Mouse (Mus musculus): ENCODE data around the gene Myo9a.
A peak's percentile ranks its signal among the peaks of the same experiment; 100 is the strongest.
"Not testable (repeated sequence)": the region's sequence is repeated elsewhere in the genome, so short reads cannot be mapped to it uniquely, and the experiment has no call there.

Gene Myo9a

DNA sequence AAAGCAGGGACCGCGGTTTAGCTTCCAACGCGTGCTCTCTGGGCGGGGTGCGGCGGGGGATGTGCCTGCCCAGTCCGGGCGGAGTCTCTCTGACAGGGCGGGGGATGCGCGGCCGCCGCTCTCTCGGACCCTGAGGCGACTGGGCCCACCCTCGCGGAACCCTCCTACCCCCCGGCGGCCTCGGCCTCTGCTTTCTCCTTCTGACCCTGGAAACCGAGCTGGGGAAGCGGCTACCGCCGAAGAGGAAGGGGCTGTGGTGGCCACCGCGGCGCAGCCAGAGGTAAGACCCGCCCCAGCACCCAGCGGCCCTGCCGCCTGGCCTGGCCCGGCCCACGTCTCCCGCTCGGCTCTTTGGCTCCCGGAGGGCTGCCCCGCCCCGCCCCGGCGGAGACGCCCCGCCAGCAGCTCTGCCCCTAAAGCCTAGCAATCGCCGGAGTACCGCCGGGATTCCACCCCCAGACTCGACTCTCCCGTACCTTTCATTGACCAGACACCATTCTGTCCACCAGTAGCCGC, 428 bp downstream of the Myo9a start:
- peak; percentile 88 for DNase-seq (ENCODE audit: low spot score)

DNA sequence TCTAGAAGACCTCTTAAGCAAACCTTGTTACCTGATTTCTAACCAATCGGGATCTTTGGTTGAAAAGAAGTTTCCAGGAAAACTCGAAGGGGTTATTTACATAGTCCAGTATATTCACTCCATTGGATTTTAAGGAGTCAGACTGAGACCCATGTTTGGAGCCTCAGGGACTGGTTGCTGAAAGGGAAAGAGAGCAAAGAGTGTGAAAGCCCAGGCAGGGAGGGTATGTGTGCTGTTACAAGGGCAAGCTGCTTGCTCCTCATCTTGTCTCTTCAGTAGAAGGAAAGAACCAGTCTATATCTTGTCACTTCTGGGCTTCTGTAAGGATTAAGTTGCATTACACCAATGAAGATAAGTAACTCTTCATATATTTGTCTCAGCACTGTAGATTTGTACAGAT, 1.3 kb downstream of the Myo9a start:
- DNase-seq (ENCODE audit: low spot score): no peak

DNA sequence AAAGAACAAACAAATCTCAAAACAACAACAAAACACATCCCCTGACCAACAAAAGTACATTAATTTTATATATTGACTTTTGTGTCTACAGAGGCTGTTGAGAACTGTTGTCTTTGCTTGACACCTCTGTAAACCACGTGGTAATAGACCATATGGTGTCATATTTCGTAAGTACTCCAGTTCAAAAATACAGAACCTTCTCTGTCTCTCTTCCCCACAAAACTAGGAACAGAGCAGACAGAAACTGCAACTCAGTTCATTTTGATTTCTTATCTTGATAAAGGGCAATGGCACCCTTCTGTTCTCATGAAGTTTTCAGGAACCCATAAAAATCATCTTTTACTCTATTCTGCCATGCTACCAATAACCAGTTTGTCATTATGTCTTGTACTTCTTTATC, 4.5 kb downstream of the Myo9a start:
- DNase-seq (ENCODE audit: low spot score): no peak

DNA sequence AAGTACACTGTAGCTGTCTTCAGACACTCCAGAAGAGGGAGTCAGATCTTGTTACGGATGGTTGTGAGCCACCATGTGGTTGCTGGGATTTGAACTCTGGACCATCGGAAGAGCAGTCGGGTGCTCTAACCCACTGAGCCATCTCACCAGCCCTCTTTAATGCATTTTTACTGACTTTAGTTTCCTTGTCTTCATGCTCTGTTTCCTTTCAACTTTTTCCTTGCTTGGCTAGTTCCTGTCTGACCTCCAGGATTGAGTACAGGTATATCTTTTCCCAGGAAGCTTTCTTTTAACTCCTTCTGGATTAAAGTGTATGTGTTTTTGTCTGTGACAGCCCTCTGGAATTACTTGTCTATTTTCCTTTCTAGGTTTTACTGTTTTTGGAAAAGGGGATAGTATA, 6.3 kb downstream of the Myo9a start:
- not testable (repeated sequence) for DNase-seq (ENCODE audit: low spot score)

DNA sequence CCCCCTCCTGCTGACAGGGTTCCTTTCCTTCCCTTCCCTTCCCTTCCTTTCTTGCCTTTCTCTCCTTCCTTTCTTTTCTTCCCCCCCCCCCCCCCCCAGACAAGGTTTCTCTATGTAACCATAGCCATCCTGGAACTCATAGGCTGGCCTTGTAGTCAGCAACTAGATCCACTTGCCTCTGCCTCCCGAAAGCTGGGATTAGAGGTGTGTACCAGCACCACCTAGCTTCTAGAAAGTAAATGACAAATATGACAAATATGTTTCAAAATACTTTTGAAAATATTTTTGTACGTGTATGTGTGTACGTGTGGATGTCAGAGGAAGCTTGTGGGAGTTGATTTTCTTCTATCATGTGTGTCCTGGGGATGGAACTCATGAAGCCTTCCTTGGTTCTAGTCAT, 9.8 kb downstream of the Myo9a start:
- no peak for DNase-seq (ENCODE audit: low spot score)

DNA sequence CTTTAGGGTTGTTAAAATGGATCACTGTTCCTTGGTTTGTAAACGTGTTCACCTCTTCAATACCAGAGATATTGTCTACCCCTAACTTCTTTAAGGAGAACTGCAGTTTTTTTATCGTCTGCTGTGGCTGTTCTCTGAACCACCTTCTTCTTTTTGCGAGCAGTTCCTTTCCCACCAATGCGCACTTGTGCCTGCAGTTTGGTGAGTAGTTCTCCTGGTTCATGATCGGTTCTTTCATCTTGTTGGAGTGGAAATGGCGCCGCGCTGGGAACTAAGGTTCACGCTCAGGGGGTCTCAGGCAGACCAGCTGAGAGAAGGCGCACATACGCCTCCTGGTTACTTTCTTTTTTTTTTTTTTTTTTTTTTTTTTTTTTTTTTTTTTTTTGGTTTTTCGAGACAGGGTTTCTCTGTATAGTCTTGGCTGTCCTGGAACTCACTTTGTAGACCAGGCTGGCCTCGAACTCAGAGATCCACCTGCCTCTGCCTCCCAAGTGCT, 16.3 kb downstream of the Myo9a start:
- DNase-seq (ENCODE audit: low spot score): not testable (repeated sequence)

DNA sequence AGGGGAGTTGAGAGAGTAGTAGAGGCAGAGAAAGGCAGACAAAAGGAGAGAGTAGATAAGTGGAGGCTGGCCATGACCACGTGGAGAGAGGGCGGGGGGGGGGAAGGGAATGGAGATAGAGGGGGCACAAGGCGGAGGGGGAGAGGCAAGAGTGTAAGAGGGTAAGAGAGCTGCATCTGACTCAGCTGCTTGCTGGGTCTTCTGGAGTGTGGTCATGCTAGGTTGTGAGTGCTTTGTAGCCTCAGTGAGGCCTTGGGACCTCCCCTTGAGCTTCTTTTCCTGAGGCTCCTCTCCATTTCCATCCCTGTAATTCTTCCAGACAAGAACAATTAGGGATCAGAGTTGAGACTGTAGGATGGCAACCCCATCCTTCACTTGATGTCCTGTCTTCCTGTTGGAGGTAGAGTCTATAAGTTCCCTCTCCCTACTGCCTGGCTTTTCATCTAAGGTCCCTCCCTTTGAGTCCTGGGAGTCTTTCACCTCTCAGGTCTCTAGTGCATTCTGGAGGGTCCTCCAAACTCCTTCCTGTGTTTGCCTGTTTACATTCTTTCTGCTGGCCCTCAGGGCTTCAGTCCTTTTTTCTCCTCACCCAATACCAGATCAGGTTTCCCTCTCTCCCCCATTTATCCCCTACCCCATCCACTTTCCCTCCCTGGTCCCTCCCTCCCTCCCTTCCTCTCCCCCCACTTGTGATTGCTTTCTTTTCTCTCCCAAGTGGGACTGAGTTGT, 55.5 kb downstream of the Myo9a start:
- not testable (repeated sequence) for DNase-seq (ENCODE audit: low spot score)

DNA sequence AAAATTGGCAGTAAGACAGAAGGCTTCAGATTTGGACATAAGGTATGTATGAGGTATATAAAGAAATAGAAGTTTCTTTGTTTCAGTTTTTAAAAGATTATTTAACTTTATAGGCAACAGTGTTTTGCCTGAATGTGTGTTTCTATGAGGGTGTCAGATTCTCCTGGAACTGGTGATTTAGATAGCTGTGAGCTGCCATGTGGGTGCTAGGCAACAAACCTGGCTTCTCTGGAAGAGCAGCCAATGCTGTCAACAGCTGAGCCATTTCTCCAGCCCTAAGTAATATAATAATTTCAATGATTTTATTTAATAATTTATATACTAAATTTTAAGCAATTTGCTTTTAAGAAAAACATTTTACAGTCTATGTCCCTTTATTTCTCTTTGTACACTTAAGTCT, 133.9 kb downstream of the Myo9a start:
- DNase-seq (ENCODE audit: low spot score): no peak

DNA sequence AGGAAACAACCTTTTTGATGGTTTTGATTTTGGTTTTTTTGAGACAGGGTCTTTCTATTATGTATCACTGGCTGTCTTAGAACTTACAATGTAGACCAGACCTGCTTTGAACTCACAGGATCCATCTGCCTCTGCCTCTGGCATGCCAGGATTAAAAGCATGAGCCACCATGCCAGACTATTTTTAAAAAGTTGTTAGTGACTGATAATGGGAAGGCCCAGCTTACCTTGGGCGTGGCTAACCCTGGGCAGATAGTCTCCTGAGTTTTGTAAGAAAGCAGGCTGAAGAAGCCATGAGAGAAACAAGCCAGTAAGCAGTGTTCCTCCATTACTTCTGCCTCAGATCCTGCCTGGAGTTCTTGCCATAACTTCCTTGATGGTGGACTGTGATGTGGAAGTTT, 152.7 kb downstream of the Myo9a start:
- DNase-seq (ENCODE audit: low spot score): no peak

DNA sequence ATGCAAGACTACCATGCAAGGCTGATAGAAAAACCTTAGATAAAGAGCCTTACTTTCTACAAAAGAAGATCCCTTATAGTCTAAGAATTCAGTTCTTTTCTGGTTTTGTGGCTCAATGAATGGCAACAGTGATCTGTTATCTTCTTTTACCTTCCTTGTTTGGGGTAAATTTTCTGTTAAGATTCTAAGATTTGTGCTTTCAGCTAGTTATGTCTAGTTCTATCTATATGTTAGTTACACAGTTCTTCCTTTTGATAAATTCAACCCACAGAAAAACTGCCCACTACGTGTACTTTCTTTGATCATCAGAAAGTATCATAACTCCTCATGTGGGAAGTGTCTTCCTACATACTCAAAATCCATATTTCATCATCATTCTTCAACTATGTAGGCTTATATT, 164.1 kb downstream of the Myo9a start:
- DNase-seq (ENCODE audit: low spot score): no peak

DNA sequence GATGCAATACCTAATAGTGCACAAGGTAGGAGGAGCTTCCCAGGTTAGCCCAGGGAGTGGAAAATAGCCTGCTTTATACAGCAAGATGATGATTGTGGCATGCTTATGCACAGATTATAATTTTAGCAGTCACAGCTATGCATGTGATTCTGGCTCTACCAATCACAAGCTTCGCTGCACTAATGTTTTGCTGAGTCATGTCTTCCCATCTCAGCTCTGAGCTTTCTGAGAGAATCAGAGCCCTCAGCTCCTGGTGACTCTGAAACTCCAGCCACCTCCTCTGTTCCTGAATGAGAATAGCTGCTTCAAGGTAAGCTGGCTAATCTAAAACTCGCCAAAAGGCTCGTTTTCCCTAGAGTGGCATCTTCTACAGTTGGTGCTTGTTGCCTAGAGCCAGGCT, 179.6 kb downstream of the Myo9a start:
- DNase-seq (ENCODE audit: low spot score): no peak

DNA sequence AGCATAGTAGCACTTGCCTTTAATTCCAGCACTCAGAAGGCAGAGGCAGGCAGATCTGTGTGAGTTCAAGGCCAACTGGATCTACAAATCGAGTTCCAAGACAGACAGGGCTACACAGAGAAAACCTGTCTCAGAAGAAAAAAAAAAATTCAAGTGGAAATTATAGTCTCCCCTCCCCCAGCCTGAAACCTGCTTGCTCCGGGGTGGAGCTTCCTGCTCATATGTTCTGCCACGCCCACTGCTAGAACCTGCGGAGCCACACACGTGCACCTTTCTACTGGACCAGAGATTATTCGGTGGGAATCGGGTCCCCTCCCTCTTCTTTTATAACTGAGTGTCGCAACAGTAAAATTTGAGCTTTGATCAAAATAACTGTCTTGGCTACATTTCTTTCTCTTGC, 185.2 kb downstream of the Myo9a start:
- DNase-seq (ENCODE audit: low spot score): not testable (repeated sequence)

DNA sequence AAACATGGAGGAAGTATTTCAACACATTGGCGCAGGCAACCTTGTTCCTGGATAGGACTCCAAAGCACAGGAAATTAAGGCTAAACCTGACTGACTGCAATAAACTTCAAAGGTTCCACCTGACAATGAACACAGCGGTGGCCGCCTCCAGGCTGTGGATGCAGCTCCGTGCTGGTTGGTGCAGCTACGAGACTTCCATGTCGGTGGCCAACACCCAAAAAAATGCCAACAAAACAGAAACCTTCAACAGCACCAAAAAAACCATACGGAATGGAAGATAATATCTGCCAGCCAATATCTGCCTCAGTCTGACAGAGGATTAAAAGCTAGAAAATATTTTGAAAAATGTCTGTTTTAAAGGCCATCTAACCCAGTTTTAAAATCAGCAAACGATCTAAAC, 187.8 kb downstream of the Myo9a start:
- no peak for DNase-seq (ENCODE audit: low spot score)

DNA sequence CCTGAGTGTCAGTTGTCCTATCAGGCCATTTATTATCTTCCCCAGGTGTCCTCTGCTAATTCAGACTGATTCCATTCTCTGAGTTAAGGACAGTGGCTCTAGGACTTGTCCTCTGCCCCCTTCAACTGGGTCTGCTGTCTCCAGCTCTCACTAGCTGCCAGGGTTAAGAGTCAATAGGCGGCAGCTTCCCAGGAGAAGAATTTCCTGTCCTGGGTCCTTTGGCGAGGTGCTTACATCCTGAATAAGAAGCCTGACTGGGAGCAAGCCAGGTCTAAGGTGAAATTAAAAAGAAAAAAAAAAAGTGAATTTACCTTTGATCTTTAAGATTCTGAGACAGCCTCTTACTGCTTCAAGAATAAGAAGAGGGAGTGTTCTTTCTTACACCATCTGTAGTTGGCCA, 189.0 kb downstream of the Myo9a start:
- no peak for DNase-seq (ENCODE audit: low spot score)

DNA sequence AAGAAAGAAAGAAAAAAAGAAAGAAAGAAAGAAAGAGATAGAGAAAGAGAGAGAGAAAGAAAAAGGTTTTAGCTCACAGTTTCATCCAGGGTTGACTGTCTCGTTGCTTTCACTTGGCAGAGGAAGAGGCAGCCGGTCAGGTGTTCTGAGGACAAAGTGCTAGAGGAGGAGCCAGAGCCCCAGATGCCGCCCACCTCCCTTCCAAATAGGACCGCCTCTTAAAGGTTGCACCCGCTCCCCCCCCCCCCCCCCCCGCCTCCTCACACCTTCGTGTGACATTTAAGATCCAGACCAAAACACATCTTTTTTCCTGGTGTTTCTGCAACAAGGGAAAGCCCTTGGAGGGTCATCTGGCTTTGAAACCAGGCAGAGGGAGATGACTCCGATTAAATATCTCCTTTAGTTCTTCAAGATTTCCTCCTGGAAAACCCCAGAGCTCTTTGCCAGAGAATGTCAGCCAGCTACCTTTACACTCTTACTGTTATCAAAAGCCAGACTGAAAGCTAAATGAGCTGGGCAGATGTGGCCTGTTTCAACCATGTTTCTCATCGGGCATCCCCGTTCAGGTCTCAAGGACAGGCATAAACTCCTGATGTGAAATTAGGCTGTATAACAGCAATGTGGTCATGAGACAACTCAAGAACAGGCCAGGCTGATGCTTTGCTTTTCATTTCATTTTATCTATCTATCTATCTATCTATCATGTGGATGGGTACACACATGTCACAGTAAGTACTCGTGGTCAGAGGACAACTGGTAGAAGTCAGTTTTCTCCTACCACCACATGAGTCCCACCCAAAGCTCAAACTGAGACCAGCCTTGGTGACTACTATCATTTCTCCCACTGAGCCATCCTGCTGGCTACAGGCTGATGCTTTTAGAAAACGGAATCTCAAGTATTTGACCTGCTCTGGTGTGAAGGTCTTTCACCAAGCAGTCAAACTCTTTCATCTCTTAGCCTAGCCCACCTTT, 190.5 kb downstream of the Myo9a start:
- DNase-seq (ENCODE audit: low spot score): no peak

DNA sequence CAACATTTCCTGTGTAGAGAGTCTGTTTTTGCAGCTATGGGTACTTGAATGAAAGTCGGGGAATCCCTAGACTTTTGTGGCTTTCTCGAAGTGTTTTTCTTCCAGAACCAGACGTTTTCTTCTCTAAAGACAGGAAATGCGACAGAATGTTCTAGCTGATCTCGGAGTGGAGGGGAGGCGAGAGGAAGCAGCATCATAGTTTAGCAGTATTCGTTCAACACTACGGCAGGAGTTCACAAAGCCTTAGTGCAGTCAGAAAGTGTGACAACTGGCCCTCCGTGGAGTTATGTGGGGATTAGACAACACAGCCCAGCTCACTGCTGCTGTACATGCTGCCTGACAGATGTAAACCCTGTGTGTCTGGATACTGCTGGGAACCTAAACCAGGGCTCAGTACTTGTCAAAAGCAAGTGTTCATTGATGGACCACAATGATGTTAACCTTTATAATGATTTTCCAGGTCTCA, 191.2 kb downstream of the Myo9a start:
- DNase-seq (ENCODE audit: low spot score): no peak

DNA sequence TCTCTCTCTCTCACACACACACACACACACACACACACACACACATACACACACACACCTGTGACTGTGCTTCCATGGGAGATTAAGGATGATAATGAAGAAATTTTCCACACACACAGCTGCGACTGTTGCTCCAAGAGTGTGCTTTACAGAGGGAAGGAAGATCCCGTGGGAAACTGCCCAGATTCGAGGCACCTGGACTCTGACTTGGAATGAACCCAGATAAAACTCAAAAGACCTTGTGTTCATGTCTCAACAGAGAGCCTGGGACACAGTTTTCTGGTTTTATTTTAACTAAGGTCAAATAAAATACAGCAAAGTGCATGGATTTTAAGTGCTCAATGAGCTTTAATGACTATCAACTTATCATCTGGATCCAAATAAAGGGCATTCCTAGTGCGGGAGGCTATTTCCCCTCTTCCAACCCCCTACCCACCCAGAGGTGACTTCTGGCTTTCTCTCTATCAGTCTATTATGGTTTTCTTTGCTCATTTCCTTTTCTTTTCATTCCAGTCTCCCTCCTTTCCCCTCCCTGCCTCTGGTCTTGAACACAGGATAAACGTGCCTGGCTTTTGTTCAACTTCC, 191.9 kb downstream of the Myo9a start:
- DNase-seq (ENCODE audit: low spot score): no peak

DNA sequence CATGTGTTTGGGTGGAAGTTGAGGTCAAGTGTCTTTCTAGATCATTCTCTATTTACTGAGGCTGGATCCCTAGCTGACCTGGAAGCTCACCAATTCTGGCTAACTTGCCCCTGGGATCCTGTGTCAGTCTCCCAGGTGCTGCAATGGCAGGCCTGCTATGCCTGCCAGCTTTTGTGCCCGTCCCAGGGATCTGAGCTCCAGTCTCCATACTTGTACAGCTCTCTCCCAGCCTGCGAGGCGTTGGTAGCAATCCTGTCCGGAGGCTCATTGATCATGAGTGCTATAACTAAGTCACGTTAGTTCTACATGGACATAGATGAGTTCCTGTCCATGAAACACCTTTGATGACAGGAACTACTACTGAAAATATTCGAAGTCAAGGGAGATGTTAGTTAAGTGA, 193.1 kb downstream of the Myo9a start:
- DNase-seq (ENCODE audit: low spot score): no peak

DNA sequence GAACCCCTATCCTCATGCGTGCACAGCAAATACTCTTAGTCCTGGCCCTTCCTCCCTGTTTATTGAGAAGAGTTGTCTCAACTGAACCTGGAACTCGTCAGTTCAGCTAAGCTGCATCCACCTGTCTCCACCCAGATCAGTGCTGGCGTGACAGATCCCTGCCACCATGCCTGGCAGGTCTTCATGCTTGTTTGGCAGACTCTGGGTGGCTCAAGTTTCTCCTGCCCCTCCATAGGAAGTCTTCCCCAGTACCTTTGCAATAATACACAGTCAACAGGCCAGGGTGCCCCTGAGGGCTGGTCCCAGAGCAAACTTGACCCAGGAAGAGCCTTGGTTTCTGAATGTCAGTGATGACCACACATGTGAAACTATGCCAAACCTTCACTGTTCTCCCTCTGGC, 194.5 kb downstream of the Myo9a start:
- DNase-seq (ENCODE audit: low spot score): no peak

DNA sequence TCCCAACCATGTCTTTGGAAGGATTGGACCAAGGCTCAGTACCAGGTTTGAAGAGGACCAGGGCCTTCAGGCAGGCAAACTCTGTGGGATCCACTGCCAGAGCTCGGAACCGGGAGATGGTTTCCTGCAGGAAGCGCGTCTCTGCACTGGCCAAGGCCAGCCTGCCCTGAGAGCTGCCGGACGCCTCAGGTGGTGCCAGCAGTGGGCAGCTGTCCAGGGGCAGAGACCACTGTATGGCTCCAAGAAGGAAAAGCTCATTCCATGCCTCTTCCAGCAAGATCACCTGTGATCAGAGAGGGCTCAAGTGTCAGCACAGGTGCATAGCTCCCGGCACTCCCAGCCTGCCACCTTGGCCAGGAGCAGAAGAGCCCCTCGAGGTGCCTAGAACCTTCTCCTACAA, 196.6 kb downstream of the Myo9a start:
- DNase-seq (ENCODE audit: low spot score): no peak

DNA sequence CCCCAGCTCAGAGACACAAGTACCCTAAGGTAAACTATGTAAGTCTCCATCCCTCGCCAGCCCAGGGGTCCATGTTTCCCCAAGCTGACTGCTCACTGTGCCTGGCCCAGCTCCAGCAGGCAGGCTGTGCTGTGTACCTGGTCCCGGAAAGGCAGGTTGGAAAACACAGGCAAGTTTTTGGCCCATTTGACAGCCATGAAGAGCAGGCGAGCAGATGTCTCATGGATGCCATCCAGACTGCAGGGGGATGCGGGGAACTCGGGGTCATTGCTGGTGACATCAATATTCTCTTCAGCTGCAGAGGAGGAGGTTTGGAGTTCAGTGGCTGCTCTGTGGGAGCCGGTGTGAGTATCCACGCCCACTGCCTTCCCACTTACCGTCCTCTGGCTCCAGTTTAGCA, 197.5 kb downstream of the Myo9a start:
- DNase-seq (ENCODE audit: low spot score): no peak

DNA sequence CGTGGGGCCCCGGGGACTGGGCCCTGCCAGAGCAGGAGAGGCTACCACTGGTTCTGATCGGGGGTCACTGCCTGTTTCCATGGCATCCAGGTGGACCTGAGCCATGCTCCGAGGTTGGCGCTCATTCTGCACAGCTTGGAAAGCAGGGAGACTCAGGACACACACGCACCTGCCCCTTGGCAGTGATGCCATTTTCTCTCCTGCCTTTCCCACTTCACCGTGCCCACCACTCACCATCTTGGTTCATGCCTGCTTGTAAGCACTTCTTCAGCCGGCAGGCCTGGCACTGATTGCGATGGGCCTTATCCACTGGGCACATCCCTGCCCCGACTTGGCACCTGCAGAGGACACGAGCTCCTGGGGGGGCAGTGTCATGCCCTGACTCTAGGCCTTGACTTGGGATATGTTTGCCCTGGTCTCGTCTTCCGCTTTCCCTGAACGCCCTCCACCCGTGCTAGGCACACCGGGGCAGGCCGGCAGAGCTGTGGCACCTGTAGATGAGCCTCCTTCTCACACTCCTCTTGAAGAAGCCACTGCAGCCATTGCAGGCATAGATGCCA, 198.1 kb downstream of the Myo9a start:
- no peak for DNase-seq (ENCODE audit: low spot score)
